Mouse (Mus musculus): ENCODE data around the gene Trub2. TPM values are rescaled to one million over a fixed set of nuclear protein-coding genes. Genes with fewer than 3 reads are reported as not detected.

Gene Trub2
- polyA plus RNA-seq, 1 experiment from 2014 or later, result 50.3 TPM

- H3K4me1 ChIP-seq, result no peaks in the 10 kb centered on the region
- no peak overlapping the region for H3K4me3 ChIP-seq
- H3K9ac ChIP-seq (replicated peaks), result no peak overlapping the region
- H3K27ac ChIP-seq (replicated peaks), result no peak overlapping the region
- no peak for ATAC-seq (ENCODE audit: low FRiP score, low read depth)
- no peaks in the 10 kb centered on the region for H3K27me3 ChIP-seq
- H3K4me2 ChIP-seq (replicated peaks), result no peak overlapping the region
- no peaks in the 10 kb centered on the region for H3K9me3 ChIP-seq
- peaks cover 20% of the 10 kb centered on the region; the same call in 1 of the 2 replicates for H3K36me3 ChIP-seq
Measured at GRCm38 (mm10) chr2:29770162-29770561, 18.1 kb downstream of the Trub2 start.

- no peak for ATAC-seq (ENCODE audit: low FRiP score, low read depth)
- H3K9me3 ChIP-seq, result no peaks in the 10 kb centered on the region
- no peak overlapping the region for H3K27ac ChIP-seq (replicated peaks)
- H3K36me3 ChIP-seq, result peaks cover 13% of the 10 kb centered on the region; the same call in 1 of the 2 replicates
- 66% methylated on average over 9 of the region's 9 CpGs for WGBS
- H3K4me3 ChIP-seq, result no peak overlapping the region
- no peaks in the 10 kb centered on the region for H3K4me1 ChIP-seq
- H3K4me2 ChIP-seq (replicated peaks), result no peak overlapping the region
- no peaks in the 10 kb centered on the region for H3K27me3 ChIP-seq
- H3K9ac ChIP-seq (replicated peaks), result no peak overlapping the region
Measured at GRCm38 (mm10) chr2:29768901-29769300, 19.4 kb downstream of the Trub2 start.

DNA sequence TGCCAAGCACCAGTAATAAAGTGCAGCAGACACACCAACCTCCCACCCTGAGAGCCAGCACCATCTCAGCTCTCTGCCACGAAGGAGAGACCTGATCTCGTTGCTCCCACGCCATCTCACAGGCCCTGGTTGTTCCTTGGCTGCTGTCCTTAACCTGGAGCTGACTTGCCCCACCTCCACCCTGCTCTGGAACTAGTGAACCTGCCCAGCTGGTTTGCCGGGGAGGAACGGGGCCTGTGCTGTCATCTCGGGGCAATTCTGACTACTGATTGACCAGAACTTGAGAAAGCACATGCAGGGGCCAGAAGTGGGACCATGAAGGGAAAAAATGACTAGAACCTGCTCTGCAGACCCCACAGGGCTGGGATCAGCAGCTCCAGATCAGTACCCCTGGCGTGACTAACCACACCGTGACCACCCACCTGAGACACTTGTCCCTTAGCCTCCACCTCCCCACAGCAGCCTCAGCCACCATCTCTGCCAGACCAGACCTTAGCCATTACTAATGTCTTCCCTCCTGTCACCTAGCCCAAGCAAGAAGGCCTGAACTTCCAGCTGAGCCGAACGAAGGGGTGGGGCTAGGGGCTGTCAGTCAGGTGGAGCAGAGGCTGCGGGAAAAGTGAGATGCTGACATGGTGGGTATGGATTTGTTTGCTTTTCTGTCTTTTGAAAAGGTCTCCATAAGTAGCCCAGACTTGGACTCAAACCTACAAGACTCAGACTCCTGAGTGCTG, 20.2 kb downstream of the Trub2 start:
- Histone ChIP-seq H3K4me1 (no peaks in the 10 kb centered on the region), H3K4me2 (replicated peaks) (no peak overlapping the region), H3K36me3 (peaks cover 5% of the 10 kb centered on the region; the same call in 1 of the 2 replicates), H3K9me3 (no peaks in the 10 kb centered on the region), H3K27ac (replicated peaks) (no peak overlapping the region), H3K4me3 (no peak overlapping the region), H3K27me3 (no peaks in the 10 kb centered on the region), H3K9ac (replicated peaks) (0 out of 2 replicates have a peak overlapping the region, but pooled peaks have one; percentile 0)
- WGBS, result 73% methylated on average over 11 of the region's 11 CpGs
- no peak for ATAC-seq (ENCODE audit: low FRiP score, low read depth)

- ATAC-seq (ENCODE audit: low FRiP score, low read depth), result peak; percentile 62
- Histone ChIP-seq H3K9ac (replicated peaks) (no peak overlapping the region), H3K27me3 (no peaks in the 10 kb centered on the region), H3K4me3 (no peak overlapping the region), H3K4me2 (replicated peaks) (no peak overlapping the region), H3K27ac (replicated peaks) (no peak overlapping the region), H3K9me3 (no peaks in the 10 kb centered on the region), H3K4me1 (no peaks in the 10 kb centered on the region), H3K36me3 (no peaks in the 10 kb centered on the region)
- 5% methylated on average over 1 of the region's 1 CpGs for WGBS
Measured at GRCm38 (mm10) chr2:29764831-29765230, 23.5 kb downstream of the Trub2 start.

GRCm38 (mm10) chr2:29755693-29756092, 32.6 kb downstream of the Trub2 start:
- Histone ChIP-seq H3K4me3 (no peak overlapping the region), H3K9ac (replicated peaks) (no peak overlapping the region), H3K9me3 (no peaks in the 10 kb centered on the region), H3K36me3 (no peaks in the 10 kb centered on the region), H3K27ac (replicated peaks) (no peak overlapping the region), H3K4me1 (peaks cover 11% of the 10 kb centered on the region), H3K27me3 (peaks cover 27% of the 10 kb centered on the region), H3K4me2 (replicated peaks) (no peak overlapping the region)
- ATAC-seq (ENCODE audit: low FRiP score, low read depth), result no peak

GRCm38 (mm10) chr2:29752397-29752796, 35.9 kb downstream of the Trub2 start:
- ATAC-seq (ENCODE audit: low FRiP score, low read depth), result no peak
- Histone ChIP-seq H3K9me3 (no peaks in the 10 kb centered on the region), H3K27ac (replicated peaks) (no peak overlapping the region), H3K4me1 (peaks cover 14% of the 10 kb centered on the region), H3K4me2 (replicated peaks) (no peak overlapping the region), H3K4me3 (no peak overlapping the region), H3K36me3 (no peaks in the 10 kb centered on the region), H3K27me3 (peaks cover 56% of the 10 kb centered on the region), H3K9ac (replicated peaks) (no peak overlapping the region)
- 86% methylated on average over 5 of the region's 5 CpGs for WGBS

- no peak within 1 kb of the TSS for H3K9ac ChIP-seq (replicated peaks)
- H3K4me2 ChIP-seq (replicated peaks), result peak within 1 kb of the TSS; percentile 36
- peaks cover 65% of the 10 kb centered on the region for H3K27me3 ChIP-seq
- no peak within 1 kb of the TSS for H3K27ac ChIP-seq (replicated peaks)
- H3K9me3 ChIP-seq, result no peaks in the 10 kb centered on the region
- H3K4me3 ChIP-seq, result peak within 1 kb of the TSS; percentile 19; the same call in 1 of the 2 replicates
- 5% methylated on average over 28 of the region's 28 CpGs for WGBS
- H3K4me1 ChIP-seq, result peaks cover 19% of the 10 kb centered on the region
- no peaks in the 10 kb centered on the region for H3K36me3 ChIP-seq
- ATAC-seq (ENCODE audit: low FRiP score, low read depth), result no peak
Measured at GRCm38 (mm10) chr2:29751497-29751896, 36.8 kb downstream of the Trub2 start, which contains the start of gene Gm13420. Gene Gm13420 (minus strand): TSS chr2:29751685.

DNA sequence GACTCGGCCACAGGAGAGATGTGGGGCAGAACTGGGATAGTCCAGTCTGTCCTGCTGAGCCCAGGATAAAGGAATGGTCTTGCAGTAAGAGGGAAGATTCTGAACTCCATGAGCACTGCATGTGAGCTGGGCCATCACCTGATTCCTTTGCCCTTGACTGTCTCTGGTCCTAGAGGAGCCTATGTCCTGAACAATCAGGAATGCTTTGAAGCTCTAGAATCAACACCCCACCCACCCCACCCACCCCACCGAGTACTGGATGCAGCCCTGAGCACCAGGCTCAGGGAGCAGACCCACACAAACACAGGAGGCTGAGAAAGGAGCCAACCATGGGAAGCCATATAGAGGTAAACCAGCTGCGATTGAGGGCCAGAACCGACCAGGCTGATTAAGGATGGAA, 39.8 kb downstream of the Trub2 start:
- H3K4me3 ChIP-seq, result no peak overlapping the region
- no peak overlapping the region for H3K4me2 ChIP-seq (replicated peaks)
- H3K9ac ChIP-seq (replicated peaks), result no peak overlapping the region
- ATAC-seq (ENCODE audit: low FRiP score, low read depth), result no peak
- H3K27me3 ChIP-seq, result peaks cover 83% of the 10 kb centered on the region
- H3K27ac ChIP-seq (replicated peaks), result no peak overlapping the region
- no peaks in the 10 kb centered on the region for H3K9me3 ChIP-seq
- peaks cover 19% of the 10 kb centered on the region for H3K4me1 ChIP-seq
- no peaks in the 10 kb centered on the region for H3K36me3 ChIP-seq
- 89% methylated on average over 4 of the region's 4 CpGs for WGBS

DNA sequence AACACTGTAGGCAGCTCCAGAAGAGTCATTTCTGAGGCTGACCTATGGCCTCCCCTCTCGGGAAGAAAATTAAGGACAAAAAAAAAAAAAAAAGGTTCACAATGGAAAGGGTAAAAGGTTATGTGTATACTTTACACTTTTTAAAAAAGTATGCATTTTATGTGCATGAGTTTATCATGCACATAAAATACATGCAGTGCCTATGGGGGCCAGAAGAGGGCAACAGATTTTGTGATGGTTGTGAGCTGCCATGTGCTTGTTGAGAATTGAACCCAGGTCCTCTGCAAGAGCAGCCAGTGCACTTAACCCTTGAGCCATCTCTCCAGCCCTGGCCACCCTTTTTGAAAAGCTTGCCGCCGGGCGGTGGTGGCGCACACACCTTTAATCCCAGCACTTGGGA, 40.5 kb downstream of the Trub2 start:
- Histone ChIP-seq H3K9me3 (no peaks in the 10 kb centered on the region), H3K9ac (replicated peaks) (no peak overlapping the region), H3K4me2 (replicated peaks) (no peak overlapping the region), H3K27me3 (peaks cover 77% of the 10 kb centered on the region), H3K4me1 (peaks cover 19% of the 10 kb centered on the region), H3K27ac (replicated peaks) (no peak overlapping the region), H3K4me3 (no peak overlapping the region; the same call in 1 of the 2 replicates), H3K36me3 (no peaks in the 10 kb centered on the region)
- WGBS, result 54% methylated on average over 5 of the region's 5 CpGs
- ATAC-seq (ENCODE audit: low FRiP score, low read depth), result no peak

GRCm38 (mm10) chr2:29747188-29747782, 41.0 kb downstream of the Trub2 start:
- Histone ChIP-seq H3K27ac (replicated peaks) (no peak overlapping the region), H3K4me1 (peaks cover 19% of the 10 kb centered on the region), H3K4me2 (replicated peaks) (peak overlapping the region; percentile 69), H3K36me3 (no peaks in the 10 kb centered on the region), H3K9me3 (no peaks in the 10 kb centered on the region), H3K4me3 (peak overlapping the region; percentile 41), H3K27me3 (peaks cover 72% of the 10 kb centered on the region), H3K9ac (replicated peaks) (peak overlapping the region; percentile 66)
- 3% methylated on average over 50 of the region's 50 CpGs for WGBS
- no peak for ATAC-seq (ENCODE audit: low FRiP score, low read depth)

GRCm38 (mm10) chr2:29744256-29744655, 44.0 kb downstream of the Trub2 start:
- H3K36me3 ChIP-seq, result peaks cover 10% of the 10 kb centered on the region
- 96% methylated on average over 6 of the region's 6 CpGs for WGBS
- ATAC-seq (ENCODE audit: low FRiP score, low read depth), result no peak
- no peaks in the 10 kb centered on the region for H3K9me3 ChIP-seq
- H3K4me3 ChIP-seq, result no peak overlapping the region
- no peak overlapping the region for H3K9ac ChIP-seq (replicated peaks)
- H3K27ac ChIP-seq (replicated peaks), result no peak overlapping the region
- peaks cover 44% of the 10 kb centered on the region for H3K27me3 ChIP-seq
- peaks cover 6% of the 10 kb centered on the region for H3K4me1 ChIP-seq
- H3K4me2 ChIP-seq (replicated peaks), result no peak overlapping the region

GRCm38 (mm10) chr2:29741207-29741606, 47.1 kb downstream of the Trub2 start:
- Histone ChIP-seq H3K36me3 (peaks cover 41% of the 10 kb centered on the region), H3K9ac (replicated peaks) (no peak overlapping the region), H3K4me2 (replicated peaks) (no peak overlapping the region), H3K4me3 (no peak overlapping the region), H3K9me3 (no peaks in the 10 kb centered on the region), H3K4me1 (no peaks in the 10 kb centered on the region), H3K27ac (replicated peaks) (no peak overlapping the region), H3K27me3 (peaks cover 15% of the 10 kb centered on the region)
- 94% methylated on average over 6 of the region's 6 CpGs for WGBS
- no peak for ATAC-seq (ENCODE audit: low FRiP score, low read depth)

Measured in midbrain, embryonic 12.5 days (tissue).